Comparison of ENCODE assay signal across 8 mouse cellular contexts in the genomic region with DNA sequence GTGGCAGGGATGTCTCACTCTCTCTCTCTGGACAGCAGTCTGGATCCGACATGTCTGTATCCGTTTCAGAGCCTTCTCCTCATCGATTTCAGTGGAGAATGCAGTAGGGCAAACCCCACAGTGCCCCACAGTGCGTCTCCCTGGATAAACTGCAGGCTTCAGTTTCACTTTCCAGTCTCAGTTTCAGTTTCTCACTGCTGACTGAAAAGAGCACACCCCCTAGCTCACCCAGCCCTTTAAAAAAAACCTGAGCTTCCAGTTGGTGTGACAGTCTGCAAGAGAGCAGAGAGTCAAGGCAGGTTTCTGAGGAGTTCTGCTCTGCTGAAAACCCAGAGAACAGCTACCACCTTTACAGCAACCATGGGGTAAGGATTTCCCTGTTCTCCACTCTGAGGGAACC. TPM values are rescaled to one million over a fixed set of nuclear protein-coding genes. Genes with fewer than 3 reads are reported as not detected.
DNase-seq lines count a peak whose midpoint lies in the region; ATAC-seq and TF ChIP-seq lines count a peak whose summit lies in the region.

Gene Ifit1bl2 (minus strand): TSS at position 121 of the 400 bp plus-strand sequence.
Gene Ifit1 (plus strand): TSS at position 249 of the 400 bp plus-strand sequence.

- H3K9me3 ChIP-seq in heart, embryonic 10.5 days, result no peaks in the 10 kb centered on the region
- H3K9me3 ChIP-seq in intestine, embryonic 14.5 days (ENCODE audit: control insufficient read depth, low read length), result no peaks in the 10 kb centered on the region
- H3K9me3 ChIP-seq in forebrain, embryonic 16.5 days (ENCODE audit: control insufficient read depth, low read length), result no peaks in the 10 kb centered on the region
- H3K9me3 ChIP-seq in forebrain, embryonic 15.5 days, result no peaks in the 10 kb centered on the region

- H3K79me2 ChIP-seq in heart, adult 2 months (replicated peaks; ENCODE audit: control insufficient read depth, insufficient read depth, low read length), result peaks cover 1% of the 10 kb centered on the region; the same call in 1 of the 2 replicates
- peaks cover 56% of the 10 kb centered on the region for H3K79me2 ChIP-seq in macrophage (ENCODE audit: inconsistent target)

- peak; percentile 30 to 37 for DNase-seq in heart, adult 2 months
- DNase-seq in heart, embryonic 10.5 days (ENCODE audit: low spot score), result no peak
- peak; percentile 68 for DNase-seq in T-cell, adult 2 months (ENCODE audit: low spot score)
- DNase-seq in intestine, embryonic 14.5 days (ENCODE audit: low spot score), result peak; percentile 54
- DNase-seq in cerebellum, postnatal 4 days (ENCODE audit: low spot score in 2 of 2), result no peak

- H3K4me1 ChIP-seq in heart, adult 2 months (ENCODE audit: control insufficient read depth, insufficient read depth, low read length), result peaks cover 6% of the 10 kb centered on the region
- peaks cover 5% of the 10 kb centered on the region for H3K4me1 ChIP-seq in heart, embryonic 10.5 days
- no peaks in the 10 kb centered on the region for H3K4me1 ChIP-seq in intestine, embryonic 14.5 days (replicated peaks; ENCODE audit: control insufficient read depth, insufficient read depth, low read length)
- H3K4me1 ChIP-seq in forebrain, embryonic 16.5 days (replicated peaks; ENCODE audit: control insufficient read depth, insufficient read depth, low read length), result no peaks in the 10 kb centered on the region
- no peaks in the 10 kb centered on the region for H3K4me1 ChIP-seq in forebrain, embryonic 15.5 days

- TF ChIP-seq EP300 in heart, adult 2 months (IDR thresholded peaks at IDR 0.05; ENCODE audit: insufficient read depth, low read depth, low read length), result 0 out of 2 replicates have a peak, but pooled peaks have one; percentile 23

- 11% methylated on average over 4 of the region's 4 CpGs for WGBS in heart, adult 2 months
- 39% methylated on average over 4 of the region's 4 CpGs for WGBS in heart, embryonic 10.5 days
- WGBS in intestine, embryonic 14.5 days, result 35% methylated on average over 4 of the region's 4 CpGs
- WGBS in macrophage (ENCODE audit: missing documents), result 5% methylated on average over 4 of the region's 4 CpGs
- WGBS in forebrain, embryonic 16.5 days, result 63% methylated on average over 4 of the region's 4 CpGs
- WGBS in forebrain, embryonic 15.5 days, result 57% methylated on average over 4 of the region's 4 CpGs

- peak within 1 kb of the TSS; percentile 60 for H3K27ac ChIP-seq in heart, adult 2 months
- H3K27ac ChIP-seq in heart, embryonic 10.5 days, result no peak within 1 kb of the TSS
- no peak within 1 kb of the TSS for H3K27ac ChIP-seq in intestine, embryonic 14.5 days (ENCODE audit: low read depth)
- peak within 1 kb of the TSS; percentile 49 for H3K27ac ChIP-seq in macrophage
- no peak within 1 kb of the TSS for H3K27ac ChIP-seq in forebrain, embryonic 16.5 days (ENCODE audit: low read length)
- H3K27ac ChIP-seq in forebrain, embryonic 15.5 days (replicated peaks), result no peak within 1 kb of the TSS

- ATAC-seq in intestine, embryonic 14.5 days (replicated peaks; ENCODE audit: low FRiP score, low TSS enrichment, low read depth), result no peak
- no peak for ATAC-seq in forebrain, embryonic 16.5 days
- no peak for ATAC-seq in forebrain, embryonic 15.5 days (replicated peaks)

- H3K27me3 ChIP-seq in heart, adult 2 months (ENCODE audit: control insufficient read depth, insufficient read depth, low read length), result no peaks in the 10 kb centered on the region
- H3K27me3 ChIP-seq in heart, embryonic 10.5 days (ENCODE audit: insufficient read depth, poor library complexity, severe bottlenecking), result peaks cover 4% of the 10 kb centered on the region; the same call in 1 of the 2 replicates
- no peaks in the 10 kb centered on the region for H3K27me3 ChIP-seq in intestine, embryonic 14.5 days (replicated peaks; ENCODE audit: control insufficient read depth, insufficient read depth, low read length)
- no peaks in the 10 kb centered on the region for H3K27me3 ChIP-seq in forebrain, embryonic 16.5 days (replicated peaks; ENCODE audit: control insufficient read depth, insufficient read depth, low read length)
- no peaks in the 10 kb centered on the region for H3K27me3 ChIP-seq in forebrain, embryonic 15.5 days

- TF ChIP-seq POLR2A in heart, adult 2 months (IDR thresholded peaks at IDR 0.05; ENCODE audit: insufficient read depth, low read depth, low read length), result peak; percentile 73

- intact Hi-C loops in heart, adult 2 months (cut with DNase I), result no loop called here

- peak within 1 kb of the TSS; percentile 77 for H3K9ac ChIP-seq in heart, adult 2 months (ENCODE audit: low read depth, low read length)
- no peak within 1 kb of the TSS for H3K9ac ChIP-seq in intestine, embryonic 14.5 days (ENCODE audit: low read length)
- H3K9ac ChIP-seq in forebrain, embryonic 16.5 days (replicated peaks; ENCODE audit: low read depth, low read length), result no peak within 1 kb of the TSS
- no peak within 1 kb of the TSS for H3K9ac ChIP-seq in forebrain, embryonic 15.5 days (replicated peaks)

- peak within 1 kb of the TSS; percentile 45 for H3K4me3 ChIP-seq in heart, adult 2 months
- no peak within 1 kb of the TSS for H3K4me3 ChIP-seq in heart, embryonic 10.5 days
- peak within 1 kb of the TSS; percentile 2; the same call in 1 of the 2 replicates for H3K4me3 ChIP-seq in intestine, embryonic 14.5 days (ENCODE audit: low read depth, low read length)
- H3K4me3 ChIP-seq in macrophage (ENCODE audit: inconsistent target), result peak within 1 kb of the TSS; percentile 56
- no peak within 1 kb of the TSS for H3K4me3 ChIP-seq in forebrain, embryonic 16.5 days (replicated peaks; ENCODE audit: low read length)
- H3K4me3 ChIP-seq in forebrain, embryonic 15.5 days, result no peak within 1 kb of the TSS

- H3K4me2 ChIP-seq in intestine, embryonic 14.5 days (ENCODE audit: low read length), result peak within 1 kb of the TSS; percentile 24
- no peak within 1 kb of the TSS for H3K4me2 ChIP-seq in forebrain, embryonic 16.5 days (ENCODE audit: low read length)
- no peak within 1 kb of the TSS for H3K4me2 ChIP-seq in forebrain, embryonic 15.5 days (replicated peaks)

- 0 out of 2 replicates have a peak, but pooled peaks have one; percentile 19 for TF ChIP-seq CTCF in heart, adult 2 months (IDR thresholded peaks at IDR 0.05)

- peaks cover 14% of the 10 kb centered on the region for H3K36me3 ChIP-seq in heart, adult 2 months (ENCODE audit: control insufficient read depth, insufficient read depth, low read length)
- no peaks in the 10 kb centered on the region for H3K36me3 ChIP-seq in heart, embryonic 10.5 days
- H3K36me3 ChIP-seq in intestine, embryonic 14.5 days (ENCODE audit: control insufficient read depth, insufficient read depth, low read length), result no peaks in the 10 kb centered on the region
- H3K36me3 ChIP-seq in macrophage (ENCODE audit: inconsistent target), result peaks cover 14% of the 10 kb centered on the region
- no peaks in the 10 kb centered on the region for H3K36me3 ChIP-seq in forebrain, embryonic 16.5 days (ENCODE audit: control insufficient read depth, insufficient read depth)
- no peaks in the 10 kb centered on the region for H3K36me3 ChIP-seq in forebrain, embryonic 15.5 days

RNA-seq across cellular contexts. Expression of gene Ifit1bl2, which starts in this region (rescaled TPM):
- 1 to 10 TPM; 1.6 to 2.0 TPM for total RNA-seq in heart, adult 2 months (2021)
- polyA plus RNA-seq in heart, adult 2 months (2012; rRNA removed), result 1.0 and 1.9 TPM in 2 replicates
- 0.38 and 0.42 TPM in 2 replicates for polyA plus RNA-seq in heart, embryonic 10.5 days (2016; fragmentation: Nextera tagmentation; extraction: Ambion mirVana)
- polyA plus RNA-seq in intestine, embryonic 14.5 days (2014; fragmentation: Nextera tagmentation; extraction: Ambion mirVana), result 0.14 and 0.17 TPM in 2 replicates
- 1 to 10 TPM in 8 of 26 experiments, under 1 TPM in 16, not detected in 2; 0.12 to 1.7 (median 0.78) TPM for total RNA-seq in macrophage (2018; cell fraction: chromatin; rRNA removed)
- total RNA-seq in macrophage (2018; cell fraction: cytosol; rRNA removed), result 1 to 10 TPM in 12 of 26 experiments, under 1 TPM in 14; 0.13 to 1.6 (median 0.66) TPM
- 1 to 10 TPM in 11 of 26 experiments, under 1 TPM in 13, not detected in 2; 0.16 to 2.1 (median 0.78) TPM for total RNA-seq in macrophage (2018; cell fraction: nucleus; rRNA removed)
- polyA plus RNA-seq in macrophage (2018), result 0.16 to 0.50 TPM (median 0.25 TPM) in 3 replicates
- 0.19 and 0.22 TPM in 2 replicates for polyA plus RNA-seq in forebrain, embryonic 16.5 days (2015; fragmentation: Nextera tagmentation; extraction: Ambion mirVana)
- polyA plus RNA-seq in forebrain, embryonic 15.5 days (2015; fragmentation: Nextera tagmentation; extraction: Ambion mirVana), result 0.11 and 0.20 TPM in 2 replicates

RNA-seq across cellular contexts. Expression of gene Ifit1, which starts in this region (rescaled TPM):
- total RNA-seq in heart, adult 2 months (2021), result 1 to 10 TPM; 1.3 to 1.5 TPM
- polyA plus RNA-seq in heart, adult 2 months (2012; rRNA removed), result 2.4 and 4.9 TPM in 2 replicates
- 0.10 and 0.15 TPM in 2 replicates for polyA plus RNA-seq in heart, embryonic 10.5 days (2016; fragmentation: Nextera tagmentation; extraction: Ambion mirVana)
- 1.7 and 2.2 TPM in 2 replicates for polyA plus RNA-seq in intestine, embryonic 14.5 days (2014; fragmentation: Nextera tagmentation; extraction: Ambion mirVana)
- 1,000 to 10,000 TPM in 1 of 26 experiments, 100 to 1,000 TPM in 15, 10 to 100 TPM in 9, 1 to 10 TPM in 1; 8.0 to 1,004 (median 188) TPM for total RNA-seq in macrophage (2018; cell fraction: chromatin; rRNA removed)
- total RNA-seq in macrophage (2018; cell fraction: cytosol; rRNA removed), result 1,000 to 10,000 TPM in 3 of 26 experiments, 100 to 1,000 TPM in 15, 10 to 100 TPM in 8; 48.0 to 1,686 (median 697) TPM
- 100 to 1,000 TPM in 18 of 26 experiments, 10 to 100 TPM in 8; 22.0 to 791 (median 594) TPM for total RNA-seq in macrophage (2018; cell fraction: nucleus; rRNA removed)
- 42.4 to 217 TPM (median 43.4 TPM) in 3 replicates for polyA plus RNA-seq in macrophage (2018)
- 0.15 and 0.18 TPM in 2 replicates for polyA plus RNA-seq in forebrain, embryonic 16.5 days (2015; fragmentation: Nextera tagmentation; extraction: Ambion mirVana)
- 0.13 and 0.18 TPM in 2 replicates for polyA plus RNA-seq in forebrain, embryonic 15.5 days (2015; fragmentation: Nextera tagmentation; extraction: Ambion mirVana)

Comparison
In these comparisons a context has a peak if more than half of its experiments do, and no peak if none do; other contexts are left out.
1. DNase-seq: peak in heart, adult 2 months (2 of 2), T-cell, adult 2 months (single experiment) and intestine, embryonic 14.5 days (single experiment); none in heart, embryonic 10.5 days (single experiment) and cerebellum, postnatal 4 days (0 of 2).
2. H3K27ac ChIP-seq: peak in heart, adult 2 months (single experiment) and macrophage (single experiment); none in heart, embryonic 10.5 days (single experiment), intestine, embryonic 14.5 days (single experiment), forebrain, embryonic 16.5 days (single experiment) and forebrain, embryonic 15.5 days (single experiment).
3. H3K4me3 ChIP-seq: peak in heart, adult 2 months (single experiment), intestine, embryonic 14.5 days (single experiment) and macrophage (single experiment); none in heart, embryonic 10.5 days (single experiment), forebrain, embryonic 16.5 days (single experiment) and forebrain, embryonic 15.5 days (single experiment).